Mouse (Mus musculus): ENCODE results near the gene Mrps2.

- TF ChIP-seq CTCF (IDR thresholded peaks at IDR 0.05; ENCODE audit: low read depth) (no peak), EP300 (IDR thresholded peaks at IDR 0.05; ENCODE audit: low read depth) (no peak)
These were observed 35.1 kb upstream of the Mrps2 start for GRCm38 (mm10) chr2:28432811-28433210.

Data from liver, postnatal 0 days (tissue).